Mouse (Mus musculus) ES-Bruce4 (cell line): ENCODE data around the gene Pcare. TPM values are rescaled to one million over a fixed set of nuclear protein-coding genes. Genes with fewer than 3 reads are reported as not detected.

Experiments
- H3K27ac ChIP-seq: 2 replicates; pipeline ENCODE4 v1.5.1; 2012; ENCODE audit warnings: low read length, inconsistent platforms; ENCODE audit not compliant: insufficient read depth
- H3K27me3 ChIP-seq: 2 replicates; pipeline ENCODE4 v1.6.1; 2012; ENCODE audit warnings: mild to moderate bottlenecking, low read length, inconsistent platforms; ENCODE audit not compliant: control insufficient read depth, poor library complexity, insufficient read depth, severe bottlenecking
- H3K36me3 ChIP-seq: 2 replicates; pipeline ENCODE4 v1.6.1; 2012; ENCODE audit warnings: inconsistent platforms, mild to moderate bottlenecking, low read length, moderate library complexity; ENCODE audit not compliant: control insufficient read depth, poor library complexity, insufficient read depth, severe bottlenecking
- H3K4me1 ChIP-seq: one replicate; pipeline ENCODE4 v1.8.1; 2011; ENCODE audit warnings: low read length; ENCODE audit not compliant: control insufficient read depth, insufficient read depth
- H3K4me3 ChIP-seq: 2 replicates; pipeline ENCODE4 v1.5.1; 2011; ENCODE audit warnings: low read depth, mild to moderate bottlenecking, low read length
- H3K9ac ChIP-seq: 2 replicates; pipeline ENCODE4 v1.6.1; 2012; ENCODE audit warnings: low read depth, mild to moderate bottlenecking, inconsistent platforms; ENCODE audit not compliant: poor library complexity, severe bottlenecking
- H3K9me3 ChIP-seq: replicated peaks from 2 replicates; pipeline ENCODE4 v1.6.1; 2012; ENCODE audit warnings: mild to moderate bottlenecking, low read length, inconsistent platforms; ENCODE audit not compliant: control insufficient read depth, poor library complexity, insufficient read depth, severe bottlenecking
- CTCF ChIP-seq: IDR thresholded peaks from one replicate; pipeline ENCODE4 v1.8.1; 2011; ENCODE audit warnings: low read depth, low read length
- EP300 ChIP-seq: IDR thresholded peaks from 2 replicates; pipeline ENCODE4 v1.6.1; 2011; ENCODE audit warnings: low read depth, low read length; ENCODE audit not compliant: insufficient read depth
- POLR2A ChIP-seq: IDR thresholded peaks from one replicate; pipeline ENCODE4 v1.8.1; 2011; ENCODE audit warnings: low read length; ENCODE audit not compliant: insufficient read depth
- polyA plus RNA-seq: library from polyadenylated mRNA; stranded (reverse); fragments of >200 nt; gene quantifications from 2 replicates; pipeline ENCODE4 v1.2.4, GENCODE M21; 2011; ENCODE audit warnings: low read depth; ENCODE audit not compliant: missing spikeins, insufficient read depth, insufficient read length

The Pcare gene
- not detected in 2 replicates for polyA plus RNA-seq

DNA sequence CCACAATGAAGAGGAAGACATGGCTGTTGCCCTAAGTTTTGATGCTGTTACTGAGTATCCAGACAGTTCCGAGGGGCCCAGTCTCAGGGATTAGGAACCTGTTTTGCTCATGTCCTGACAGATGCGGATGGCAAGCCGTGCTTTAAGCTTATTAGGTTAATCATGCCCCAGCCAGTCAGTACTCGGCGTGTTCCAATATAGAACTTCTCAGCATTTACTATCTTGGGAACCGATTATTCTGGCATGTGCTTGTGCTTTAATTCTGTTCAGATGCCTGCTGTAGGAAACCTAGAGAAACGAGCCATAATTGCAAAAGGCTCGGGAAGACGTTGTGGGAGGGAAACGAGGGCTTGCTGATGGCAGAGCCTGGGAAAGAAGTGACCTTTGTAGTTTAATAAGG is at the start of gene Pcare:
Gene Pcare, minus strand, starts transcription at position 64 of the 400 bp plus-strand sequence.
- no peaks in the 10 kb centered on the region for H3K9me3 ChIP-seq
- H3K9ac ChIP-seq: no peak within 1 kb of the TSS

DNA sequence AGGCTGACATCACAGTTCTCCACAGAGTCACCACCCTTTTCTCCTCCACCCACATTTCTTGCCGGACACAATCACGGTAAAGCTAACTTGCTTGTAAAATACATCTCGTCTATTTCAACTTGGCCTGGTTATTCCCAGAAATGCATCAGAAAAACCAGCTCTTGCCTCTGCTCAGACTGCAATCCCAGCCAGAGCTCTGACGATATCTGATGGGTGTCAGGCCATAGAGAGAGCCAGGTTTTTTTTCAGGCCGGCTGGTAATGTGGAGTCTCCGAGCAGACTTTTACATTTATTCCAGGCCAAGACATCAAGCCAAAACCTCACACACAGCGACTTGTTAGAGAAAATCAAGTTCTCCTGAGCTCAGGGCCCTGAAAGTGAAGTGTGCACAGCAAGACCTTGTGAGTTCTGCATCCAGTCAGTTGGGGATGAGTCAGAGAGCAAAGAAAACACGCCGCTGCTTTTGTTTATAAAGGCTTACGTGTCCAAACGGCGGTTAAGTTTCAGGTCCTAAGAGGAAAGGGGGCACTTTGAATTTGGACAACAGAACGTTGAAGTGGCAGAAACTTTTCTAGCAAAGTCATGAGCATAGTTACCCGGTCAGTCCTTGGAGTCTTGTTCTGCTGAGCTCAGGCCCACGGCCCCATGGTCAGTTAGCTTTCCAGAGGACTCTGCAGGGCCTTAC is 43.0 kb upstream of the Pcare start:
- H3K9me3 ChIP-seq: no peaks in the 10 kb centered on the region
- H3K4me3 ChIP-seq: no peak overlapping the region
- 0 out of 2 replicates have a peak, but pooled peaks cover 3% of the 10 kb centered on the region for H3K36me3 ChIP-seq
- H3K27ac ChIP-seq: no peak overlapping the region
- no peaks in the 10 kb centered on the region for H3K4me1 ChIP-seq
- H3K27me3 ChIP-seq: no peaks in the 10 kb centered on the region
- no peak for TF ChIP-seq POLR2A
- TF ChIP-seq CTCF: no peak
- TF ChIP-seq EP300: no peak
- H3K9ac ChIP-seq: no peak overlapping the region

More for the DNA sequence above, at the start of gene Pcare:
- Histone ChIP-seq H3K27me3 (no peaks in the 10 kb centered on the region), H3K4me1 (no peaks in the 10 kb centered on the region), H3K36me3 (no peaks in the 10 kb centered on the region), H3K4me3 (no peak within 1 kb of the TSS), H3K27ac (no peak within 1 kb of the TSS)
- TF ChIP-seq EP300: no peak
- no peak for TF ChIP-seq POLR2A
- no peak for TF ChIP-seq CTCF

DNA sequence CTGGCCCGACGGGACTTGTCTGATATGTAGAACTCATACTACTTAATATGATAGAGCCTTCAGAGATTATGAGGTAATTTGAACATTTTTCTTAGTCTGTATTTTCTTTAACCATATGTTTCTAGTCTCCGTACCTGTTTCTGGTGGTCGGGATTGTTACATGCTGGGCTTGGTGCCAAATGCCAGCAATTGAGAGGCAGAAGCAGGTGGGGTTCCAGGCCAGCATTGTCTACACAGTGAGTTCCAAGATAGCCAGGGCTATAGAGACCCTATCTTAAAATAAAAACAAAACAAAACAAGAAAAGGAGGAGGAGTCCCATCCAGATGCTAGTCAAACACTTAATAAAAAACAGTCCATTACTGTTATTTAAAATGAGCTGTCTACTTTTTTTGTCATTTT is 38.9 kb upstream of the Pcare start:
- no peaks in the 10 kb centered on the region for H3K36me3 ChIP-seq
- H3K9me3 ChIP-seq: no peaks in the 10 kb centered on the region
- no peak overlapping the region for H3K4me3 ChIP-seq
- H3K27ac ChIP-seq: no peak overlapping the region
- H3K27me3 ChIP-seq: no peaks in the 10 kb centered on the region
- no peaks in the 10 kb centered on the region for H3K4me1 ChIP-seq
- TF ChIP-seq POLR2A (no peak), CTCF (no peak), EP300 (no peak)
- H3K9ac ChIP-seq: no peak overlapping the region

DNA sequence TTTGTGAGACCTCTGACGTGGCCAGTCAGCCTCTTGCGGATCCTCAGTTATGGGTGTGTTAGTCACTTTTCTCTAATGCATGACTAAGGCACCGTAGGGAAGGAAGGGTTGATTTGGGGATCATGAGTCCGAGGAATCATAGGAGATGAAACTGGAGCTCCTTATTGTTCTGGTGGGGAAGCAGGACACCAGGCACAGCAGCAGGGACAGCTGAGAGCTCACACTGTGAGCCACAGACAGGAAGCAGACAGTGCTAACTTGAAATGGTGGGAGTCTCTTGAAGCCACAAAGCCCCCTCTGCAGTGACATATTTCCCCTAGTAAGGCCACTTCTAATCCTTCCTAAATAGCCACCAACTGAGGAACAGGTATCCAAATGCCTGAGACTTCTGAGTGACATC is 38.4 kb upstream of the Pcare start:
- Histone ChIP-seq H3K4me1 (no peaks in the 10 kb centered on the region), H3K27me3 (no peaks in the 10 kb centered on the region), H3K27ac (no peak overlapping the region), H3K9me3 (no peaks in the 10 kb centered on the region), H3K36me3 (no peaks in the 10 kb centered on the region), H3K4me3 (no peak overlapping the region), H3K9ac (no peak overlapping the region)
- TF ChIP-seq EP300 (no peak), POLR2A (no peak), CTCF (no peak)

DNA sequence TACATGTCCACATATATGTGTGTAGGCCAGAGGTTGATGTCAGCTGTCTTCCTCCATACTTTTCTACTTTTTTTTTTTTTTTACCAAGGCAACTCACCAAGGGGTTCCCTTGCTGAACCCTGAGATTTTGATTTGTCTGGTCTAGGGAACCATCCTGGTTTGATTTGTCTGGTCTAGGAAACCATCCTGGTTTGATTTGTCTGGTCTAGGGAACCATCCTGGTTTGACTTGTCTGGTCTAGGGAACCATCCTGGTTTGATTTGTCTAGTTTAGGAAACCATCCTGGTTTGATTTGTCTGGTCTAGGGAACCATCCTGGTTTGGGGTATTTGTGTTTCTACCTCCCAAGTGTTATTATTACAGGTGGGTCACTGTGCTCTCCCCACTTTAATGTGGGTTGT is 33.8 kb upstream of the Pcare start:
- no peaks in the 10 kb centered on the region for H3K9me3 ChIP-seq
- no peak overlapping the region for H3K27ac ChIP-seq
- no peak overlapping the region for H3K4me3 ChIP-seq
- H3K27me3 ChIP-seq: no peaks in the 10 kb centered on the region
- TF ChIP-seq POLR2A (no peak), CTCF (no peak), EP300 (no peak)
- H3K36me3 ChIP-seq: no peaks in the 10 kb centered on the region
- no peaks in the 10 kb centered on the region for H3K4me1 ChIP-seq
- H3K9ac ChIP-seq: no peak overlapping the region

DNA sequence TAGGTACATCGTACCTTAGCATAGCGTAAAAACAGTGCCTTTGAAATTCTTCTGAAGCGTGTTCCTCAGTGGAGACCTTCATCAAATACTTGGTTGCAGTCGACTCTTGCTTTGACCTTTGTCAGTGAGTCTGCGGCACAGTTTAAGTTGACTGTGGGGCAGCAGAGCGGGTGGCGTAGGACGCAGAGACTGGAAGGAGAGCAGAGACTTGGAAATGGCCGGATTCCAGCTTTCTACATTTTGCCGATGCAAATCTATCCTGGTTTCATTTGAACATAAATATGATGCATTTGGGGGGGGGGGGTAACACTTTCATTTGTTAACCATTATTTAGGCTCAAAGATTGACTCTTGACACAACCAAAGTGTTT is 30.7 kb upstream of the Pcare start:
- no peak overlapping the region for H3K27ac ChIP-seq
- H3K27me3 ChIP-seq: no peaks in the 10 kb centered on the region
- H3K36me3 ChIP-seq: no peaks in the 10 kb centered on the region
- H3K9me3 ChIP-seq: peaks cover 3% of the 10 kb centered on the region; the same call in 1 of the 2 replicates
- peak overlapping the region; percentile 76; the same call in 1 of the 2 replicates for H3K9ac ChIP-seq
- TF ChIP-seq EP300: no peak
- no peak for TF ChIP-seq POLR2A
- TF ChIP-seq CTCF: no peak
- peak overlapping the region; percentile 80 for H3K4me3 ChIP-seq
- H3K4me1 ChIP-seq: no peaks in the 10 kb centered on the region
